Mouse (Mus musculus): ENCODE measurements around the gene Lilr4b. TPM values are rescaled to one million over a fixed set of nuclear protein-coding genes. Genes with fewer than 3 reads are reported as not detected.
"Not testable (repeated sequence)": the region's sequence is repeated elsewhere in the genome, so short reads cannot be mapped to it uniquely, and the experiment has no call there.

The Lilr4b gene
- polyA plus RNA-seq (2016; fragmentation: Nextera tagmentation; extraction: Ambion mirVana) = not detected in 2 replicates

DNA sequence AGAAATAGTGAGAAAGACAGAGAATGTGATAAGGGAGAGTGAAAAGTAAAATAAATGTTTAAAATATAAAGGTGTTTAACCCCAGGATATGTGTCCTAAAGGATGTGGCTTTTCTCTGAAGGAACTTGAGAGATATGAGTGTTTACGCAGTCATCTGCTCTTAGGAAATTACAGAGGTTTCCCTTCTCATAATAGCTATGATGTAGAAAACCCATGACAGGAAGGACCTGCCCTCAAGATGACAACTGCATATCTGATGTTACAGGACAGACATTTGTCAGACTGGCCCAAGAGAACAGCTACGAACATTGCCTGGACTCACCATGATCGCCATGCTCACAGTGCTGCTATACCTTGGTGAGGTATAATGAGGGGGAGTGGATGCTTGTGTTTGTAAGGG, at the start of gene Lilr4b, which contains the start of gene Gm49339:
TSS of gene Lilr4b (plus strand) at position 236 of the 400 bp plus-strand sequence.
TSS of gene Gm49339 (plus strand) at position 216 of the 400 bp plus-strand sequence.
- not testable (repeated sequence) for H3K4me1 ChIP-seq; H3K4me2 ChIP-seq (replicated peaks); H3K4me3 ChIP-seq; H3K9ac ChIP-seq (replicated peaks); H3K27ac ChIP-seq (replicated peaks); H3K36me3 ChIP-seq; H3K27me3 ChIP-seq; H3K9me3 ChIP-seq; ATAC-seq (ENCODE audit: low FRiP score, low read depth)
- WGBS = 96% methylated on average over 1 of the region's 3 CpGs

DNA sequence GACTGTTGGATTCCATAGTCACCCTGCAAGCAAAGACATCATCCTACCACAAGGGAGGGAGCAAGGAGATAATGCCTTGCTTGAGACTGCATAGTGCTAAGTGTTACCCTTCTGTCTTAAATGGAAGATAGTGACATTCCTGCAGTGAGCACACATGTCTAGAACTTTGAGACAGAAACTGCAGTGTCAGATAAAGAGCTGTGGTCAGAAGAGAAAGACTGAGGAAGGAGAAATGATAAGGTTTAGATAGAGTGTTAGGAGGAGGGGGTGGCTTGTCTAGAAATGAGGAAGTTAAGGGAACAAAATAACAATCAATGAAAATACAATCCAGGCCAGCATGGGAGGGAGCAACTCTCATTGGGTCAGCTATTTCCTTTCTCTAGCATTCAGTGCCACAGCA, 47.5 kb upstream of the Lilr4b start:
- no peak overlapping the region for H3K27ac ChIP-seq (replicated peaks)
- no peaks in the 10 kb centered on the region for H3K27me3 ChIP-seq
- H3K4me1 ChIP-seq = no peaks in the 10 kb centered on the region
- H3K4me2 ChIP-seq (replicated peaks) = no peak overlapping the region
- ATAC-seq (ENCODE audit: low FRiP score, low read depth) = no peak
- no peak overlapping the region for H3K9ac ChIP-seq (replicated peaks)
- no peaks in the 10 kb centered on the region for H3K9me3 ChIP-seq
- H3K4me3 ChIP-seq = no peak overlapping the region
- H3K36me3 ChIP-seq = no peaks in the 10 kb centered on the region

DNA sequence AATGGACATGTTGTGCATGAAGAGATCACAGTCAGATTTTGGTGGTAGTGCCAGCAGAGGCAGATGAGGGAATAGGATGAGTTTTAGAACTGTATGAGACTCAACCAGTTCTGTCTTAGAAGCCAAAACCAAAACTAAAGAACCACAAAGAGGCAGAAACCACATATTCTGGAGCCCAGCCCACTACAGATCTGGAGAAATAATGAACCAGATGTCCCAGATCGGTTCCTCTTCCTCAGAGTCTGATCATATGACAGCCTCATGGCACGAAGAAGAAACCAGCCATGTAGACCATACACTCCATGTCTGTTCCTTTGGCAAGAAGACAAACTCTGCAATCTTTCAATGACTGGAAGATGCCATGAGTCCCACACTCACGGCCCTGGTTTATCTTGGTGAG, 44.7 kb upstream of the Lilr4b start:
- no peaks in the 10 kb centered on the region for H3K4me1 ChIP-seq
- H3K4me3 ChIP-seq = no peak overlapping the region
- H3K9ac ChIP-seq (replicated peaks) = no peak overlapping the region
- H3K27ac ChIP-seq (replicated peaks) = no peak overlapping the region
- H3K9me3 ChIP-seq = no peaks in the 10 kb centered on the region
- WGBS = 79% methylated on average over 3 of the region's 3 CpGs
- no peak overlapping the region for H3K4me2 ChIP-seq (replicated peaks)
- ATAC-seq (ENCODE audit: low FRiP score, low read depth) = no peak
- H3K36me3 ChIP-seq = no peaks in the 10 kb centered on the region
- no peaks in the 10 kb centered on the region for H3K27me3 ChIP-seq

DNA sequence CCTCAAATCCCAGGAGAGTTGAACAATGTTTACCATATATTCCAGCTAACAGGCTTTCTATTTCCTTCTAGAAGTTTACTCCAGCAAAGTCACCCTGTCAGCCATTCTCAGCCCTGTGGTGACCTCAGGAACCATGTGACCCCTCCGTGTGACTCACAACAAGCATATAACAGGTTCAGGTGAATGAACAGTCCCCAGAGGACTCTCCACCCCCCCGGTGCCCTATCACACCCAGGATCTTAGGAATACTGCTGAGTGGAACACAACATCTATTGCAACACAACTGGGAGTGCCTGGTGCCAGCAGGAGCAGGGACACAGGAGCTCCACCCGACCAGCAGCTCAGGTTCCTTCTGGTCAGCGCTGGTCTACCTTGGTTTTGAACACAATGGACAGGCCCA, 28.8 kb upstream of the Lilr4b start:
- ATAC-seq (ENCODE audit: low FRiP score, low read depth) = no peak
- H3K9ac ChIP-seq (replicated peaks) = no peak overlapping the region
- H3K27me3 ChIP-seq = no peaks in the 10 kb centered on the region
- 86% methylated on average over 4 of the region's 4 CpGs for WGBS
- no peaks in the 10 kb centered on the region for H3K36me3 ChIP-seq
- H3K9me3 ChIP-seq = no peaks in the 10 kb centered on the region
- H3K4me1 ChIP-seq = no peaks in the 10 kb centered on the region
- no peak overlapping the region for H3K27ac ChIP-seq (replicated peaks)
- H3K4me3 ChIP-seq = no peak overlapping the region
- no peak overlapping the region for H3K4me2 ChIP-seq (replicated peaks)

DNA sequence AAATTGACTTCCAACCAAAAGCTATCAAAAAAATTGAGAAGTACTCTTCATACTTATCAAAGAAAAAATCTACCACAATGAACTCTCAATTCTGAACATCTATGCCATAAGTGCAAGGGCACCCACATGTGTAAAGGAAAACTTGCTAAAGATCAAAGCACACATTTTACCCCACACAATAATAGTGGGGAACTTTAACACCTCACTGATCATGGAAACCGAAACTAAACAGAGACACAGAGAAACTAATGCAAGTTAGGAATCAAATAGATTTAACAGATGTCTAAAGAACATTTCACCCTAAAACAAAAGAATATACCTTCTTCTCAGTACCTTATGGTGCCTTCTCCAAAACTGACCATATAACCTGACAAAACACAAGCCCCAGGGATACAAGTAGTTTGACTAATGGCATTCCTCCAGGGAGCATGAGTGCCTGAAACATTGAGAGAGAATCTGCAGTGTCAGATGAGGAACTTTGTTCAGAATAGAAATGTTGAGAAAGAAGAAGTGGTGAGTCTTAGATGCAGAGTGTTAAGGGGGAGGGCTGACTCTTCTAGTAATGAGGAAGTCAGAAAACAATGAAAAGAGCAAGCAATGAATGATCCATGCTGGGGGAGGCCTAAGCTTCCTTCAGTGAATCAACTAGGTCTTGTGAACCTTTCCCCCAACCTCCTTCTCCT, 26.7 kb upstream of the Lilr4b start:
- no peak for ATAC-seq (ENCODE audit: low FRiP score, low read depth)
- no peaks in the 10 kb centered on the region for H3K4me1 ChIP-seq
- no peaks in the 10 kb centered on the region for H3K36me3 ChIP-seq
- no peaks in the 10 kb centered on the region for H3K9me3 ChIP-seq
- H3K4me3 ChIP-seq = no peak overlapping the region
- no peak overlapping the region for H3K27ac ChIP-seq (replicated peaks)
- H3K4me2 ChIP-seq (replicated peaks) = no peak overlapping the region
- 77% methylated on average over 1 of the region's 1 CpGs for WGBS
- H3K9ac ChIP-seq (replicated peaks) = no peak overlapping the region
- H3K27me3 ChIP-seq = no peaks in the 10 kb centered on the region

DNA sequence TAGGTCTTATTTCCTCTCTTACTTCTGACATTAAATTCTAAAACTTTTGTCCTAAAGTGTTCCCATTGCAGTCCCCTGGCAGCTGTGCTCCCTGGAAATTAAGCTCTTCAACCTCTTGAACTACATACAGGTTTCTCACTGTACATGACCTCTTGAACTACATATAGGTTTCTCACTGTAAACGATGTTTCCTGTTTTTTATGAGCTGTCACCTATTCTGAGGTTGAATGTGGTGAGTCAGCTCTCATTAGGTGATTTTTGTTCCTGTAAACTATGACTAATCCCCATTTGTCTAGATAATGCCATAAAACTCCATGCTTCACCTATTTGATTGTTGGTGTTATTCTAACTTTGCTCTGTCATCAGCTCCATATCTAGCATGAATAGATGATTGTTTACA, 26.1 kb upstream of the Lilr4b start:
- H3K9ac ChIP-seq (replicated peaks) = no peak overlapping the region
- H3K27ac ChIP-seq (replicated peaks) = no peak overlapping the region
- H3K4me1 ChIP-seq = no peaks in the 10 kb centered on the region
- WGBS = 78% methylated on average over 1 of the region's 1 CpGs
- H3K9me3 ChIP-seq = no peaks in the 10 kb centered on the region
- no peak overlapping the region for H3K4me2 ChIP-seq (replicated peaks)
- H3K36me3 ChIP-seq = no peaks in the 10 kb centered on the region
- no peak for ATAC-seq (ENCODE audit: low FRiP score, low read depth)
- no peak overlapping the region for H3K4me3 ChIP-seq
- no peaks in the 10 kb centered on the region for H3K27me3 ChIP-seq

DNA sequence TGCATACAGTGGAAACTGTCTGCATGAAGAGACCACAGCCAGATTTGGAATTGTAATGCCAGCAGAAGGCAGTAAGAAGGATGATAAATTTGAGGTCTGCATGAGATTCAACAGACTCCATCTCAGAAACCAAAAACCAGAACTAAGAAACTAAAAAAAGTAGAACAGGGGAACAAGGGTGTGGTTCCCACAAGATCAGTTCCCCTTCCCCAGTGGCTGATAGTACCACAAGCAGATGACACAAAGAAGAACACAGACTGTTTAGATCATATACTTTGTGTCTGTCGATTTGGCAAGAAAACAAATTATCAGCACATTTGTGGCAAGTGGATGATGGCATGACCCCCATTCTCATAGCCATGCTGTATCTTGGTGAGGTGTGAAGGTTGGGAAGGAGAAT, 24.7 kb upstream of the Lilr4b start:
- Histone ChIP-seq H3K27ac (replicated peaks) (no peak overlapping the region), H3K4me1 (no peaks in the 10 kb centered on the region), H3K4me3 (no peak overlapping the region), H3K9me3 (no peaks in the 10 kb centered on the region), H3K36me3 (no peaks in the 10 kb centered on the region), H3K27me3 (no peaks in the 10 kb centered on the region), H3K4me2 (replicated peaks) (no peak overlapping the region), H3K9ac (replicated peaks) (no peak overlapping the region)
- 81% methylated on average over 1 of the region's 1 CpGs for WGBS
- ATAC-seq (ENCODE audit: low FRiP score, low read depth) = no peak

DNA sequence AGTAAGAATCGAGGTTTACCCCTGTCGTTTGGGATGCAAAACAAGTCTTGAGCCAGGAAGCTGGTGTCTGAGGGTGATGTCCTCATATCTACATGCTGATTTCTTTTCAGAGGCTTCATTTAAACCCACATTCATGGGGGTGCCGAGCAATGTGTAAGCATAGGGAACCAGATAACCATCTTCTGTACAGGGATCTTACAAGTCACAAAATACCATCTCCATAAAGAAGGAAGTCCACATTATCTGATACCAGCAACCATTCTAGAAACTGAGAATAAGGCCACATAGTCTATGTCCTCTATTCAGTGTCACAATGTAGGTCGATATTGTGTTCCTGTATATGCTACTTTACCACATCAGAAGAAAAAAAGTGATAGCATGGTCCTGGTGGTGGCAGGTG, 24.1 kb upstream of the Lilr4b start:
- WGBS = 78% methylated on average over 4 of the region's 4 CpGs
- H3K27me3 ChIP-seq = no peaks in the 10 kb centered on the region
- H3K9me3 ChIP-seq = no peaks in the 10 kb centered on the region
- H3K4me2 ChIP-seq (replicated peaks) = no peak overlapping the region
- H3K4me3 ChIP-seq = no peak overlapping the region
- H3K9ac ChIP-seq (replicated peaks) = no peak overlapping the region
- no peak overlapping the region for H3K27ac ChIP-seq (replicated peaks)
- no peaks in the 10 kb centered on the region for H3K36me3 ChIP-seq
- no peak for ATAC-seq (ENCODE audit: low FRiP score, low read depth)
- H3K4me1 ChIP-seq = no peaks in the 10 kb centered on the region

DNA sequence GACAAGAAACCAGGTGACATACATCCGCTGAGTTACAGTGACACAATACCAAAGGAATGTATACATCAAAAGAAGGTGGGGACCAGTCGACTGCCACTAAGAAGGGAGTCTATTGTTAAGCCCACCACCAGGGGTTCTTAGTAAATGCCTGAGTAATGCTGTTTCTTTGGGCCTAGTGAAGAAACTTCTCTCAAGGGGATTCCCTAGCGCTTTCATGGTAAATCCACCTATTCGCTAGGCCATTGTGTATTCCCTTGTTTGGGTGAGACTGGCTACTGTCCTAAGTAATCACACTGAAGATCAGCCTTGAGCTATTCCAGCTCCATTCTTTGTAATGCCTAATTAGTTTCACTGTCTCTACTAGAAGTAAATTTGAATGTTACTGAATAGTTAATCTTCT, 16.6 kb upstream of the Lilr4b start:
- H3K36me3 ChIP-seq; H3K27ac ChIP-seq (replicated peaks); H3K4me3 ChIP-seq; H3K27me3 ChIP-seq; ATAC-seq (ENCODE audit: low FRiP score, low read depth); H3K9ac ChIP-seq (replicated peaks); H3K9me3 ChIP-seq; H3K4me1 ChIP-seq; H3K4me2 ChIP-seq (replicated peaks): not testable (repeated sequence)
- 18% methylated on average over 4 of the region's 4 CpGs for WGBS

DNA sequence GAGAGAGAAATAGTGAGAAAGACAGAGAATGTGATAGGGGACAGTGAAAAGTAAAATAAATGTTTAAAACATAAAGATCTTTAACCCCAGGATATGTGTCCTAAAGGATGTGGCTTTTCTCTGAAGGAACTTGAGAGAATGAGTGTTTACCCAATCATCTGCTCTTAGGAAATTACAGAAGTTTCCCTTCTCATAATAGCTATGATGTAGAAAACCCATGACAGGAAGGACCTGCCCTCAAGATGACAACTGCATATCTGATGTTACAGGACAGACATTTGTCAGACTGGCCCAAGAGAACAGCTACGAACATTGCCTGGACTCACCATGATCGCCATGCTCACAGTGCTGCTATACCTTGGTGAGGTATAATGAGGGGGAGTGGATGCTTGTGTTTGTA, 10.3 kb downstream of the Lilr4b start, which contains the start of gene Lilrb4a:
TSS of gene Lilrb4a (plus strand) at position 266 of the 400 bp plus-strand sequence.
- not testable (repeated sequence) for H3K27ac ChIP-seq (replicated peaks); H3K4me2 ChIP-seq (replicated peaks); H3K4me1 ChIP-seq; H3K36me3 ChIP-seq; H3K9ac ChIP-seq (replicated peaks); H3K27me3 ChIP-seq; H3K9me3 ChIP-seq; H3K4me3 ChIP-seq; ATAC-seq (ENCODE audit: low FRiP score, low read depth)
- WGBS = no CpG with 5 or more reads among the region's 2 CpGs

DNA sequence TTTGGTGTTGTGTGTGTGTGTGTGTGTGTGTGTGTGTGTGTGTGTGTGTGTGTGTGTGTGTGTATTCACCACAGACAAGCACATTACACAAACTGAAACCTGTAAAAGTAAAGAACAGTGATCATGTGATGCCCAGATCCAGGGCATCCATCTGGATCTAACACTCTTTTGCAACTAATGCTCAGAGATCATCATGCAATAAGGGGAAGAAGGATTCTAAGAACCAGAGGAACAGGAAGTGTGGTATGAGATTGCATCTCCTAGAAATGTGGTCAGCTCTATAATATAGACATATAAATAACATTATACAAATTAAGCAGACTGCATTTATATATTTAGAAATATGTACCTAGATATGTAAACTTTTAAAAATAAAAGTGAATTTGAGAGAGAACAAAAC, 39.6 kb downstream of the Lilr4b start:
- no peak overlapping the region for H3K4me3 ChIP-seq
- H3K4me1 ChIP-seq = no peaks in the 10 kb centered on the region
- ATAC-seq (ENCODE audit: low FRiP score, low read depth) = no peak
- no peak overlapping the region for H3K27ac ChIP-seq (replicated peaks)
- H3K4me2 ChIP-seq (replicated peaks) = no peak overlapping the region
- no peaks in the 10 kb centered on the region for H3K9me3 ChIP-seq
- no peak overlapping the region for H3K9ac ChIP-seq (replicated peaks)
- no peaks in the 10 kb centered on the region for H3K27me3 ChIP-seq
- no peaks in the 10 kb centered on the region for H3K36me3 ChIP-seq

DNA sequence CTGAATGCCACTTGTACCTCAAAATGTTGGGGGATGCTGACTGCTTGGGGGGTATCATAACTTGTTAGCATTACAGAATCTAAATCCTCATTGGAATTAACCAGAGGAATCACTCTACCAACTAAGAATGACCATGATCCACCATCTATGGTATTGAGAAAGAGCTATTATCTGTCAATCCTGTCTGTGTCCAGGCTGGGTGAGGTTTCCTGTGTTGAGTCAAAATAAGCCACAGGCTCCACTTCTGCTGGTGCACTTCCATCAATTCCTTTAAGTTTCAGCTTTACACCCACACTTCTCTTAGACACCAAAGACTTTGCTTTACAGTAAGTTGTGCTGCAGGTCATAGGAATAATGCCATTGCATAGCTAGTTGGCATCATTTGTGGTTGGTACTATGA, 41.0 kb downstream of the Lilr4b start:
- H3K4me2 ChIP-seq (replicated peaks) = no peak overlapping the region
- H3K27ac ChIP-seq (replicated peaks) = no peak overlapping the region
- no peaks in the 10 kb centered on the region for H3K9me3 ChIP-seq
- no peak overlapping the region for H3K4me3 ChIP-seq
- H3K9ac ChIP-seq (replicated peaks) = no peak overlapping the region
- no peaks in the 10 kb centered on the region for H3K4me1 ChIP-seq
- H3K36me3 ChIP-seq = no peaks in the 10 kb centered on the region
- H3K27me3 ChIP-seq = no peaks in the 10 kb centered on the region
- no peak for ATAC-seq (ENCODE audit: low FRiP score, low read depth)

DNA sequence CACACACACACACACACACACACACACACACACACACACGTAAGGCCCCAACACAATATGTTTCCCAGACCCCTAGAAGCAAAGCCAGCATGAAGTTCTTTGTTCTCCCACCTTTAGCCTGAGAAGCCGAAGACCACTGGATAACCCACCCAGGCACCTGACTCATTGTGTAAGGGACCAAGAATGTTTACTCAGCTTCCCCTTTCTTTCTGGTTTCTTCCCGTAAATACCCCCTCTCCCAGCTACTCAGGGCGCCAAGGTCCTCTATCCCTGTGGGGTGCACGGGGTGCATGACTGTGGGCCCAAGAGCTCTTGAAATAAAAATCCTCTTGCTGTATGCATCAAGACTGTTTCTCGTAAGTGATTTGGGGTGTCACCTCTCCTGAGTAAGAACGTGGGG, 45.7 kb downstream of the Lilr4b start:
- WGBS = 63% methylated on average over 7 of the region's 7 CpGs
- no peak for ATAC-seq (ENCODE audit: low FRiP score, low read depth)
- no peaks in the 10 kb centered on the region for H3K36me3 ChIP-seq

More for the DNA sequence above, 45.7 kb downstream of the Lilr4b start:
- Histone ChIP-seq H3K9me3 (no peaks in the 10 kb centered on the region), H3K4me2 (replicated peaks) (no peak overlapping the region), H3K27ac (replicated peaks) (no peak overlapping the region), H3K9ac (replicated peaks) (no peak overlapping the region), H3K4me3 (no peak overlapping the region), H3K4me1 (no peaks in the 10 kb centered on the region), H3K27me3 (no peaks in the 10 kb centered on the region)
